Mouse (Mus musculus): Measurements from ENCODE around the gene Ifnz.
"Not testable (repeated sequence)": the region's sequence is repeated elsewhere in the genome, so short reads cannot be mapped to it uniquely, and the experiment has no call there.

GRCm38 (mm10) chr4:88782335-88782734 is 404 bp downstream of the Ifnz start:
- TF ChIP-seq CTCF (IDR thresholded peaks at IDR 0.05), result peak; percentile 26; the same call in 1 of the 2 replicates
- TF ChIP-seq EP300 (IDR thresholded peaks at IDR 0.05), result not testable (repeated sequence)

Measured in lung, postnatal 0 days (tissue).